Mouse (Mus musculus) Patski (cell line): ENCODE results near the gene Coro1c. TPM values are rescaled to one million over a fixed set of nuclear protein-coding genes. Genes with fewer than 3 reads are reported as not detected.

ENCODE experiments used
- ATAC-seq: fragments of 100-300 bp; one replicate; pipeline ENCODE4 v1.8.0; 2021
- CTCF ChIA-PET: fragments of 350-600 bp; sonication (Branson Sonifier 250); formaldehyde crosslinking; loops from one replicate; lab custom pipeline; 2022; ENCODE audit warnings: inconsistent platforms; lab: Charles Lee
- POLR2A ChIA-PET: fragments of 350-600 bp; sonication (Branson Sonifier 250); formaldehyde crosslinking; loops from one replicate; lab custom pipeline; 2022; ENCODE audit warnings: antibody characterized with exemption, inconsistent platforms; lab: Charles Lee
- DNase-seq: peaks from one replicate; pipeline ENCODE4 v3.0.0-alpha.2; 2011; ENCODE audit warnings: low read depth, low spot score
- H3K27me3 ChIP-seq: fragments of 371-371 bp; one replicate; pipeline ENCODE4 v1.5.1; 2021
- CTCF ChIP-seq: fragments of 100-300 bp; IDR thresholded peaks from one replicate; pipeline ENCODE4 v1.5.1; 2021
- in situ Hi-C: fragments of 300-500 bp; cut with MboI; formaldehyde crosslinking; loops from 3 replicates; pipeline ENCODE4 v1.11.1; 2018; ENCODE audit warnings: low pct_unique_long_range_greater_than_20kb, mixed read lengths
- polyA plus RNA-seq: library from polyadenylated mRNA; unstranded; gene quantifications from one replicate; pipeline ENCODE4 v1.2.3, GENCODE M21; 2021

The Coro1c gene
- polyA plus RNA-seq, 1 experiment from 2014 or later, result 160 TPM

- ATAC-seq (no peak), DNase-seq (no peak)
- no peak for TF ChIP-seq CTCF
- no peaks in the 10 kb centered on the region for H3K27me3 ChIP-seq
- POLR2A ChIA-PET, result no interaction called here
- in situ Hi-C loops, result no loop called here
- CTCF ChIA-PET, result no interaction called here
Observed at GRCm38 (mm10) chr5:113832490-113832901, 76.1 kb downstream of the Coro1c start, which contains the start of gene Selplg. Selplg (minus strand) TSS chr5:113832644.

DNA sequence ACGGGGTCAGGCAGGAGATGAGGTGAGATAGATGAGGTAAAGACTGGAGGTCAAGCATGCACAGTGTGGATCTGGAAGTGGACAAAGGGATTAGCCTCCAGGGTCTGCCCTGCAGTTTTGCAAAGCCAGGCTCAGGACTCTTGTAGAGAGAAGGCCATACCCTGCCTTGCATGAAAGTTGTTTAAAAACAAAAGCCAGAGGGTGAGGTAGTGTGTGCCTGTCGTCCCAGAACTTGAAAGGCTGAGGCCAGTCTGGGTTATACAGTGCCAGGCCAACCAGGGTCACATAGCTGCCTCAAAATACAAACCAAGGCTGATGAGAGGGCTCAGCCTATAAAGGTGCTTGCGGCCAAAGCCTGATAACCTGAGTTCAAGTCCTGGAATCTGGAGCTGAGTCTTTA lies 76.8 kb downstream of the Coro1c start:
- CTCF ChIA-PET, result no interaction called here
- POLR2A ChIA-PET, result no interaction called here
- ATAC-seq, result no peak

GRCm38 (mm10) chr5:113830796-113831195 lies 77.8 kb downstream of the Coro1c start:
- POLR2A ChIA-PET, result no interaction called here
- DNase-seq, result no peak
- no peak for TF ChIP-seq CTCF
- in situ Hi-C loops, result no loop called here
- H3K27me3 ChIP-seq, result no peaks in the 10 kb centered on the region
- no peak for ATAC-seq
- CTCF ChIA-PET, result interaction anchor here (1.7 kb wide), 1 partner anchor 58 kb away, joined by 5 read pairs; the partner anchor contains the start of gene Iscu

More for the DNA sequence above, 76.8 kb downstream of the Coro1c start:
- H3K27me3 ChIP-seq, result no peaks in the 10 kb centered on the region
- TF ChIP-seq CTCF, result no peak
- DNase-seq, result no peak
- in situ Hi-C loops, result no loop called here

DNA sequence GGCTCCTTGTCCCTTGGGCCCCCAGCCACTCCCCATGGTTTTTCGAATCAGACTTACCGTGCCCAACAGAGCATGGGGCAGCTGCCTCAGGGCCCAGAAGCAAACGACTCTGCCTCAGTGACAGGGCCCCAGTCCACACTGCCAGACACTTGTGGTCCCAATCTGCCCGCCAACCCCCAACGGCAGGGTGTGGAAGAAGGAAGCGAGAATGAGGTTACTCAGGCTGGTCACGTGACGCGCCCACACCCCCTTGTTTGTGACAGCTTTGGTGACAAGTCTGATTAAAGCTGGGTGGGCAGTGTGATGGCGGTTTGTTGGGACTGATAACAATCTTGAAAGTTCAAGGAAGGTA lies 78.3 kb downstream of the Coro1c start:
- no peak for TF ChIP-seq CTCF
- ChIA-PET POLR2A (no interaction called here), CTCF (interaction anchor here (1.7 kb wide), 1 partner anchor 57 kb away, joined by 5 read pairs; the partner anchor contains the start of gene Iscu)
- no peaks in the 10 kb centered on the region for H3K27me3 ChIP-seq
- DNase-seq, result no peak
- ATAC-seq, result no peak
- in situ Hi-C loops, result no loop called here

DNA sequence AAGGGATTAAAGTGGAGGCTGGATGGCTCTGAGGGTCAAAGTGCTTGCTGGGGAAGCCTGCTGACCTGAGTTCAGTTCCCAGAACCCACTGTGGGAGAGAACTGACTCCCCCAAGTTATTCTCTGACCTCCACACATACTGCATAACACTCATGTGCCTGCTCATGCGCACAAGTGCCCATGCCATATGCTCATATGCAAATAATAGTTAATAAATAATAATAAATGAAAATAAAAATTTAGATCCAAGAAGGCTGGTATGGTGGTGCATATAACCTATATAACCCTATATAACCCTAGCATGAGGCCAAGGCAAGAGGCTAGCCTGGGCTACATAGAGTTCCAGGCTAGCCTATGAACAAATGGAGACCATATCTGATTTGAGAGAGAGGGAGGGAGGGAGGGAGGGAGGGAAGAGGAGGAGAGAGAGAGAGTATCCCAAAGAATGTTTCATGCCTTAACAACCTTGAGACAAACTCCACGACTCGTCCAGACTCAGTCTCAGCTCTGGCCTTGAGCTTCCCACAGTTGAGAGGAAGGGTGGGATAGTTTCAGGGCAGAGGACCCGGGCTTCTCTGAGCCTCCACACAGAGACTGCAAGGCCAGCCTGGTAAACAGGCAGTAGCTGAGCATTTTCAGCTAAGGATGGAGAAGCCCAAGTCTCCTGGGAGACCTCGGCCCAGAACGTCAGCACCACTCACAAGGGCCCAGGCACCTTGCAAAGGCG lies 78.8 kb downstream of the Coro1c start:
- no peak for TF ChIP-seq CTCF
- DNase-seq (no peak), ATAC-seq (no peak)
- ChIA-PET CTCF (interaction anchor here (1.7 kb wide), 1 partner anchor 57 kb away, joined by 5 read pairs; the partner anchor contains the start of gene Iscu), POLR2A (no interaction called here)
- H3K27me3 ChIP-seq, result no peaks in the 10 kb centered on the region
- in situ Hi-C loops, result no loop called here

DNA sequence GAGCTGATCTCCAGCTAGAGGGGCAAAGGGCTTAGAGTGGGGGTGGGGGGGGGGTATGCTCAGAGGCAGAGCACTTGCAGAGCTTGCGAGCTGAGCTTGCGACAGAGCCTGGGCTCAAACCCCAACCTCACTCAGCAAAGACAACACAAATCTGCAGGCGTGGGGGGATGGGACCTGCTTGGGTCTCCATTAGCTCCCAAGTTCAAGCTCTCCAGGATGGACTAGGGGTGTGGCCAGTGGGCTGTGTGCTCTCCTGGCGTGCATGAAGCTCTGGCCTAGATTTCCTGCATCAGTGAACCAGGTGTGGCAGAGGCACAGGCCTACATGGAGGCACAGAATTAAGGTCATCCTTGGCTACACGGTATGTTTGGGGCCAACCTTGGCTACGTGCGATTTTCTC lies 80.1 kb downstream of the Coro1c start:
- no peaks in the 10 kb centered on the region for H3K27me3 ChIP-seq
- in situ Hi-C loops, result no loop called here
- ATAC-seq (no peak), DNase-seq (no peak)
- TF ChIP-seq CTCF, result no peak
- POLR2A ChIA-PET, result interaction anchor here (0.7 to 1.2 kb wide), 2 partner anchors 12 to 82 kb away, joined by 3 to 4 read pairs; no protein-coding TSS in a partner anchor
- CTCF ChIA-PET, result interaction anchor here (0.5 to 1.8 kb wide), 3 partner anchors 26 to 316 kb away, joined by 4 to 6 read pairs (median 4); no protein-coding TSS in a partner anchor

GRCm38 (mm10) chr5:113827991-113828411 lies 80.6 kb downstream of the Coro1c start:
- CTCF ChIA-PET, result interaction anchor here (0.5 to 1.8 kb wide), 3 partner anchors 26 to 317 kb away, joined by 4 to 6 read pairs (median 4); no protein-coding TSS in a partner anchor
- POLR2A ChIA-PET, result interaction anchor here (0.5 to 1.2 kb wide), 2 partner anchors 12 to 98 kb away, joined by 3 read pairs; no protein-coding TSS in a partner anchor
- no peak for TF ChIP-seq CTCF
- ATAC-seq (no peak), DNase-seq (no peak)
- in situ Hi-C loops, result no loop called here
- no peaks in the 10 kb centered on the region for H3K27me3 ChIP-seq

- in situ Hi-C loops, result no loop called here
- POLR2A ChIA-PET, result no interaction called here
- H3K27me3 ChIP-seq, result no peaks in the 10 kb centered on the region
- CTCF ChIA-PET, result interaction anchor here (1.4 to 1.8 kb wide), 2 partner anchors 13 to 128 kb away, joined by 4 to 6 read pairs; no protein-coding TSS in a partner anchor
- no peak for TF ChIP-seq CTCF
- no peak for ATAC-seq
- peak; percentile 22 for DNase-seq
Observed at GRCm38 (mm10) chr5:113826619-113827018, 81.9 kb downstream of the Coro1c start.

- in situ Hi-C loops, result no loop called here
- no peak for TF ChIP-seq CTCF
- no peaks in the 10 kb centered on the region for H3K27me3 ChIP-seq
- ATAC-seq (no peak), DNase-seq (no peak)
- ChIA-PET POLR2A (interaction anchor here (0.6 kb wide), 1 partner anchor 55 kb away, joined by 4 read pairs; no protein-coding TSS in a partner anchor), CTCF (interaction anchor here (1.0 to 1.7 kb wide), 2 partner anchors 10 to 52 kb away, joined by 3 to 11 read pairs; partner anchors contain the start of gene Iscu)
Observed at GRCm38 (mm10) chr5:113825558-113825957, 83.0 kb downstream of the Coro1c start.

- no peak for TF ChIP-seq CTCF
- ATAC-seq, result no peak
- no peak for DNase-seq
- peaks cover under 1% of the 10 kb centered on the region for H3K27me3 ChIP-seq
- ChIA-PET POLR2A (no interaction called here), CTCF (no interaction called here)
- in situ Hi-C loops, result no loop called here
Observed at GRCm38 (mm10) chr5:113824228-113824627, 84.3 kb downstream of the Coro1c start.

DNA sequence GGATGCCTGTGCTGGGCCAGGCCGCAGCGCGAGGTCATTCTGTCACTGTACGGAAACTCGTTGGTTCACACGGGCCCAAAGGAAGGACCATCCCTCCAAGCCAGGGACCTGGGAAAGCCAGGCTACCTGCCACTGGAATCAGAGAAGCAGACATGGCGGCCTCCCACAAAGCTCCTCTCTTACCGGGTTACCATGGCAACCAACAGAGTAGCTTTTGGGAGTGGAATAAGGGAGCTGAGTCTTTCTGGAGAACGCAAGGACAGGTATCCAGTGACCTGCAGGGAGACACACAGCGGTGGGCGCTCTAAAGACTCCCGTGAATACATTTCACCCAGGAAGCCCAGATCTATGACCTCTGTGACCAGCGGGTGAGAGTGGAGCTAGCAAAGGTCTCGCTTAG lies 90.0 kb downstream of the Coro1c start:
- ATAC-seq (no peak), DNase-seq (no peak)
- in situ Hi-C loops, result loop anchor here (10.0 kb wide), 1 partner anchor 454 kb away; no protein-coding TSS in a partner anchor
- TF ChIP-seq CTCF, result no peak
- CTCF ChIA-PET, result interaction anchor here (1.4 kb wide), 1 partner anchor 16 kb away, joined by 4 read pairs; no protein-coding TSS in a partner anchor
- peaks cover 5% of the 10 kb centered on the region for H3K27me3 ChIP-seq
- POLR2A ChIA-PET, result no interaction called here
